Mouse (Mus musculus): Measurements from ENCODE around the gene Tmprss13. TPM values are rescaled to one million over a fixed set of nuclear protein-coding genes. Genes with fewer than 3 reads are reported as not detected.

Gene Tmprss13
- polyA plus RNA-seq, 1 experiment from 2014 or later = 0.19 TPM

DNA sequence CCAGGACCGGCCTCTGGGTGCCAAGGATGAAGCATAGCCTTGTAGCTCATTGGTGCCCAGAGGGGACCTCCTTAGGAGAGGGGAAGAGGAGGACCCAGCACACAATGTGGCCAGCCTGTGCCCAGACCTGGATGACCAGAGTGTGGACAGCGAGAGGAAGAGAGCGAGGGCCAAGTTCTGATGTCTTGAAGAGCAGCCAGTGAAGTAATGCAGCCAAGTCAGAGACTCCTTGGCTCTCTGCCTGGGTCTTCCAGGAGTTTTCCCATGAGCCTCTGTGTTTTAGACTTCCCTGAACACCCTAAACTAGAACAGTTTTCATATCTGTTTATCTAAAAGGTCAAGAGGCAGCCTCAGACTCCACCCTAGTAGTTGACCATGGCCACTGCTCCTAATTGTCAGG, 1.3 kb upstream of the Tmprss13 start:
- no peak for ATAC-seq (ENCODE audit: low FRiP score)
- Histone ChIP-seq H3K4me2 (replicated peaks; ENCODE audit: low read depth, low read length) (no peak overlapping the region), H3K4me3 (ENCODE audit: low read depth, low read length) (no peak overlapping the region), H3K4me1 (replicated peaks; ENCODE audit: control insufficient read depth, insufficient read depth, low read length) (no peaks in the 10 kb centered on the region), H3K9me3 (ENCODE audit: control insufficient read depth, low read length) (no peaks in the 10 kb centered on the region), H3K9ac (ENCODE audit: low read depth, low read length) (no peak overlapping the region), H3K36me3 (ENCODE audit: control insufficient read depth, insufficient read depth, low read length) (no peaks in the 10 kb centered on the region), H3K27me3 (ENCODE audit: control insufficient read depth, insufficient read depth, low read length) (no peaks in the 10 kb centered on the region), H3K27ac (ENCODE audit: low read depth, low read length) (no peak overlapping the region)
- WGBS = 92% methylated on average over 3 of the region's 3 CpGs
- DNase-seq (ENCODE audit: low spot score) = no peak

DNA sequence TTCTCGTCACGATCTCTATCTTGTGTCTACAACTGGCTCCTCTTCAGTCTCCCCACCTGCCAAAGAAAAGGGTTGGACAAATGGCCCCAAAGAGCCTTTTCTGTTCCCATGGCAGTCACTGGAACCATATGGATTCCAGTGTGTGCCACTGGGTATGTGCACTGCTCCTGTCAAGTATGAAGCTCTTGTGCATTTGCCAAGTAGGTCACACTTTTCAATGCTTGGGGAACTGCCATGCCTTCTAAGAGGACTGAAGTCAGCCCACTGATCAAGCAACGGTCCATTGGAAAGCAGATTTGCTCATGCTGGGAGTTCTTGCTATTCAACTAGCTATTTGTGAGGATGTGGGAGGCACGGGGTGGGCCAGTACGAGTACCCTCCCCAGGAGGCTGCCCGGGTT, 2.6 kb downstream of the Tmprss13 start:
- H3K4me3 ChIP-seq (ENCODE audit: low read depth, low read length) = no peak overlapping the region
- H3K4me1 ChIP-seq (replicated peaks; ENCODE audit: control insufficient read depth, insufficient read depth, low read length) = no peaks in the 10 kb centered on the region
- no peaks in the 10 kb centered on the region for H3K9me3 ChIP-seq (ENCODE audit: control insufficient read depth, low read length)
- no peak for ATAC-seq (ENCODE audit: low FRiP score)
- no peak overlapping the region for H3K27ac ChIP-seq (ENCODE audit: low read depth, low read length)
- no peak for DNase-seq (ENCODE audit: low spot score)
- no peaks in the 10 kb centered on the region for H3K27me3 ChIP-seq (ENCODE audit: control insufficient read depth, insufficient read depth, low read length)
- no peaks in the 10 kb centered on the region for H3K36me3 ChIP-seq (ENCODE audit: control insufficient read depth, insufficient read depth, low read length)
- H3K4me2 ChIP-seq (replicated peaks; ENCODE audit: low read depth, low read length) = no peak overlapping the region
- 86% methylated on average over 6 of the region's 6 CpGs for WGBS
- no peak overlapping the region for H3K9ac ChIP-seq (ENCODE audit: low read depth, low read length)

DNA sequence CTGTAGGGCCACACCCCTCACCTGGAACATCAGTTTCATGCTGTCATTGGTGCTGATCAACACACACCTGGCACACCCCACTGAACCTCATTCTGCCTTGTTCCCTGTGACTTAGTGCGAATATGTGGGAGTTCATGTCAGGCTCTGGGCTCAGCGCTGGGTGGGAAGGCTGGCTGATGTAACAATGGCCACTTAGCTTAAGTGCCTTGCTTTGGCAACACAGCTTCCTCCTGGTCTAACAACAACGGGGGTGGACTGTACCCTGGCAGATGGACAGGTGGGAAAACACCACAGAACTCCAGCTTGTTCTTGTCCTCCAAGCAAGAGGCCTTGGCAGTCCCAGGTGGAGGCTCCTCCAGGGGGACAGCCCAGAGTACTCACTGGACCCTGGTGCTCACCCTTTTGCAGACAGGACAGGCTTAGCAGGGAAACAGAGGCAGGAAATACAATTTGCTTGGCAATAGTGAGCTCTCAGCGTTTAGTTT, 3.1 kb downstream of the Tmprss13 start:
- no peak for ATAC-seq (ENCODE audit: low FRiP score)
- Histone ChIP-seq H3K27ac (ENCODE audit: low read depth, low read length) (no peak overlapping the region), H3K36me3 (ENCODE audit: control insufficient read depth, insufficient read depth, low read length) (no peaks in the 10 kb centered on the region), H3K9me3 (ENCODE audit: control insufficient read depth, low read length) (no peaks in the 10 kb centered on the region), H3K9ac (ENCODE audit: low read depth, low read length) (no peak overlapping the region), H3K4me2 (replicated peaks; ENCODE audit: low read depth, low read length) (no peak overlapping the region), H3K4me3 (ENCODE audit: low read depth, low read length) (no peak overlapping the region), H3K27me3 (ENCODE audit: control insufficient read depth, insufficient read depth, low read length) (no peaks in the 10 kb centered on the region), H3K4me1 (replicated peaks; ENCODE audit: control insufficient read depth, insufficient read depth, low read length) (no peaks in the 10 kb centered on the region)
- no peak for DNase-seq (ENCODE audit: low spot score)
- whole genome bisulfite sequencing = 92% methylated on average over 4 of the region's 4 CpGs

DNA sequence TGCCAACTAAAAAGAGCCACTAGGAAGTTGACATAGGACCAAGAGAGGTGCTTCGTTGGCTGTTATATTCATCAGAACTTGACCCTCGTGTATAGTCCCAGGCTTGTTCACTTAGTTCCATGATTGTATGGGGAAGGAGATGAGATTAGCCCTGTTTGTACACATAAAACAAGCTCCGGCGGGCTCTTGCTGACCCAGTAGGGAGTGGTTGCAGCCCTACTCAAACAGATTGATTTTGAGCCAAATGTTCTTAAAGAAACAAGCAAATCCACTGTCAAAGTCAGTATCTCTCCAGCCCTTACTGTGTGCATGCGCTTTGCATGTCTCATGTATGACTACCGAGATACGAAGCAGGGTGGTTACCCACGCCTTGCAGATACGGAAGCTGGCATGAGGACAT, 7.5 kb downstream of the Tmprss13 start:
- ATAC-seq (ENCODE audit: low FRiP score) = no peak
- no peaks in the 10 kb centered on the region for H3K27me3 ChIP-seq (ENCODE audit: control insufficient read depth, insufficient read depth, low read length)

DNA sequence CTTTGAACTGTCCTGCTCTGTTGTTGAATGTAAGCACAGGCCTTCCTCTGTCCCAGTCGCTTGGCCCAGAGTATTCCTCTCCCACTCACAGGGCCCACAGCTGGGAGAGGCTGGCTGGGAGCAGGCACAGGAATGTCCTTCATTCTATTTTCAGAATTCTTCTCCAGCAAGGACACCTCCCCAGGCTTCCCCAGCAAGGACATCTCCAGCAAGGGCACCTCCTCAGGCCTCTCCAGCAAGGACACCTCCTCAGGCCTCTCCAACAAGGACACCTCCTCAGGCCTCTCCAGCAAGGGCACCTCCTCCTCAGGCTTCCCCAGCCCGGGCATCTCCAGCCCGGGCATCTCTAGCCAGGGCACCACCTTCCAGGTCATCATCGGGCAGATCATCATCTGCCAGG, 9.4 kb downstream of the Tmprss13 start:
- H3K4me2 ChIP-seq (replicated peaks; ENCODE audit: low read depth, low read length) = no peak overlapping the region
- H3K9me3 ChIP-seq (ENCODE audit: control insufficient read depth, low read length) = no peaks in the 10 kb centered on the region
- H3K4me1 ChIP-seq (replicated peaks; ENCODE audit: control insufficient read depth, insufficient read depth, low read length) = no peaks in the 10 kb centered on the region
- H3K4me3 ChIP-seq (ENCODE audit: low read depth, low read length) = no peak overlapping the region
- no peaks in the 10 kb centered on the region for H3K27me3 ChIP-seq (ENCODE audit: control insufficient read depth, insufficient read depth, low read length)
- WGBS = 88% methylated on average over 4 of the region's 4 CpGs
- ATAC-seq (ENCODE audit: low FRiP score) (no peak), DNase-seq (ENCODE audit: low spot score) (no peak)
- no peak overlapping the region for H3K27ac ChIP-seq (ENCODE audit: low read depth, low read length)
- H3K9ac ChIP-seq (ENCODE audit: low read depth, low read length) = no peak overlapping the region
- H3K36me3 ChIP-seq (ENCODE audit: control insufficient read depth, insufficient read depth, low read length) = no peaks in the 10 kb centered on the region

More for the DNA sequence above, 7.5 kb downstream of the Tmprss13 start:
- H3K4me3 ChIP-seq (ENCODE audit: low read depth, low read length) = no peak overlapping the region
- H3K4me2 ChIP-seq (replicated peaks; ENCODE audit: low read depth, low read length) = no peak overlapping the region
- no peaks in the 10 kb centered on the region for H3K9me3 ChIP-seq (ENCODE audit: control insufficient read depth, low read length)
- WGBS = 90% methylated on average over 9 of the region's 9 CpGs
- H3K27ac ChIP-seq (ENCODE audit: low read depth, low read length) = no peak overlapping the region
- H3K4me1 ChIP-seq (replicated peaks; ENCODE audit: control insufficient read depth, insufficient read depth, low read length) = no peaks in the 10 kb centered on the region
- DNase-seq (ENCODE audit: low spot score) = no peak
- H3K9ac ChIP-seq (ENCODE audit: low read depth, low read length) = no peak overlapping the region
- no peaks in the 10 kb centered on the region for H3K36me3 ChIP-seq (ENCODE audit: control insufficient read depth, insufficient read depth, low read length)

DNA sequence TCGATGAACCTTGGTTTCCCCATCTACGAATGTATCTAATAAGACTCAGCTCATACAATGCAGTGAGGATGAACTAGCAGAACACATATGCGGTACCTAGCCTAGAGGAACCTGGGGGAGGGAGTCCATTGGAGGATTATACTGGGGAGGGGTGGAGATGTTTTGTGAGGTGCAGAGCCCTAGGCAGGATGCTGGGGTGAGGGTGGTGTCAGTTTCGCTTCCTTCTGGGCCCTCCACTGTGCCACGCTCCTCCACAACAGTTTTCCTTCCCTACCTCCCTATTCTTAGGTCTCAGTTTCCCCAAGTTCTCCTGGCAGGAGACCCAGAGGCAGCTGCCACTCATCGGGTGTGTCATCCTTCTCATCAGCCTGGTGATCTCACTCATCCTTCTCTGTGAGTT, 10.7 kb downstream of the Tmprss13 start:
- Histone ChIP-seq H3K27me3 (ENCODE audit: control insufficient read depth, insufficient read depth, low read length) (no peaks in the 10 kb centered on the region), H3K4me3 (ENCODE audit: low read depth, low read length) (no peak overlapping the region), H3K9ac (ENCODE audit: low read depth, low read length) (no peak overlapping the region), H3K9me3 (ENCODE audit: control insufficient read depth, low read length) (no peaks in the 10 kb centered on the region), H3K4me2 (replicated peaks; ENCODE audit: low read depth, low read length) (no peak overlapping the region), H3K4me1 (replicated peaks; ENCODE audit: control insufficient read depth, insufficient read depth, low read length) (no peaks in the 10 kb centered on the region), H3K36me3 (ENCODE audit: control insufficient read depth, insufficient read depth, low read length) (no peaks in the 10 kb centered on the region), H3K27ac (ENCODE audit: low read depth, low read length) (no peak overlapping the region)
- 94% methylated on average over 6 of the region's 6 CpGs for WGBS
- ATAC-seq (ENCODE audit: low FRiP score) = no peak
- DNase-seq (ENCODE audit: low spot score) = no peak

DNA sequence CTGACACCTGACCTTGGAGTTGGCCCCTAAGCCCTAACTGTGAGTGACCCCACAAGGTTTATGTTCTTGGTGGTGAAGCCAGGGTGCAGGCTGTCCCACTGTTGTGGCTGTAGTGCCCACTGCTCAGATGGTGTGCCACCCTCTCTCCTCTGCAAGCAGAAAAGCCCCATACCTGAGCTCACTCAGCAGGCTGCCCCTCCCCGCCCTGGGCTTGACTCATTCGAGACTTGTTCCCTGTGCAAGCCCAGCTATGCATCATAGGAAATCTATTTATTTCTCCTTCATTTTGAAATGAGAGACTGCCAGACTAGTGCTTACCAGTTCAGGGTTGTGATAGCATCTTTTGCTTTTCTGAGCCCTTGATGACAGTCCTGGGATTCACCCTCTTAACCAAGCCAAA, 18.5 kb downstream of the Tmprss13 start:
- H3K9me3 ChIP-seq (ENCODE audit: control insufficient read depth, low read length) = no peaks in the 10 kb centered on the region
- WGBS = 83% methylated on average over 2 of the region's 2 CpGs
- H3K27me3 ChIP-seq (ENCODE audit: control insufficient read depth, insufficient read depth, low read length) = no peaks in the 10 kb centered on the region
- H3K4me1 ChIP-seq (replicated peaks; ENCODE audit: control insufficient read depth, insufficient read depth, low read length) = no peaks in the 10 kb centered on the region
- DNase-seq (ENCODE audit: low spot score) (no peak), ATAC-seq (ENCODE audit: low FRiP score) (no peak)
- no peak overlapping the region for H3K4me3 ChIP-seq (ENCODE audit: low read depth, low read length)
- no peak overlapping the region for H3K27ac ChIP-seq (ENCODE audit: low read depth, low read length)
- H3K9ac ChIP-seq (ENCODE audit: low read depth, low read length) = no peak overlapping the region
- no peaks in the 10 kb centered on the region for H3K36me3 ChIP-seq (ENCODE audit: control insufficient read depth, insufficient read depth, low read length)
- H3K4me2 ChIP-seq (replicated peaks; ENCODE audit: low read depth, low read length) = no peak overlapping the region

DNA sequence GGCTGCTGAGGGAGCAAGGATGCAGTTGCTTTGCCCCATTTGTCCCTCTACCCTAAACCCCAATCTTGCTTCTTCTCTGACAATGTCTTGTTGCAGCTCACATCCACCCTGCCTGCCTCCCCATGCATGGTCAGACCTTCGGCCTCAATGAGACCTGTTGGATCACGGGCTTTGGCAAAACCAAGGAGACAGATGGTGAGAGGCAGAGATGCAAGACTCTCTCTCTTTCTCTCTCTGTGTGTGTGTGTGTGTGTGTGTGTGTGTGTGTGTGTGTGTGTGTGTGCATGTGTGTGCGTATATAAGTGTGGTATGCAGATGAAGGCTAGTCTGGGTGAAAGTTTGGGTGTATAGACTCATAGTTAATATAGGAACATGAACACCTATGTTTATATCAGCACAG, 24.2 kb downstream of the Tmprss13 start:
- WGBS = 92% methylated on average over 3 of the region's 3 CpGs
- Histone ChIP-seq H3K9me3 (ENCODE audit: control insufficient read depth, low read length) (no peaks in the 10 kb centered on the region), H3K27me3 (ENCODE audit: control insufficient read depth, insufficient read depth, low read length) (no peaks in the 10 kb centered on the region), H3K4me1 (replicated peaks; ENCODE audit: control insufficient read depth, insufficient read depth, low read length) (no peaks in the 10 kb centered on the region), H3K36me3 (ENCODE audit: control insufficient read depth, insufficient read depth, low read length) (no peaks in the 10 kb centered on the region), H3K4me2 (replicated peaks; ENCODE audit: low read depth, low read length) (no peak overlapping the region), H3K4me3 (ENCODE audit: low read depth, low read length) (no peak overlapping the region), H3K9ac (ENCODE audit: low read depth, low read length) (no peak overlapping the region), H3K27ac (ENCODE audit: low read depth, low read length) (no peak overlapping the region)
- DNase-seq (ENCODE audit: low spot score) (no peak), ATAC-seq (ENCODE audit: low FRiP score) (no peak)

DNA sequence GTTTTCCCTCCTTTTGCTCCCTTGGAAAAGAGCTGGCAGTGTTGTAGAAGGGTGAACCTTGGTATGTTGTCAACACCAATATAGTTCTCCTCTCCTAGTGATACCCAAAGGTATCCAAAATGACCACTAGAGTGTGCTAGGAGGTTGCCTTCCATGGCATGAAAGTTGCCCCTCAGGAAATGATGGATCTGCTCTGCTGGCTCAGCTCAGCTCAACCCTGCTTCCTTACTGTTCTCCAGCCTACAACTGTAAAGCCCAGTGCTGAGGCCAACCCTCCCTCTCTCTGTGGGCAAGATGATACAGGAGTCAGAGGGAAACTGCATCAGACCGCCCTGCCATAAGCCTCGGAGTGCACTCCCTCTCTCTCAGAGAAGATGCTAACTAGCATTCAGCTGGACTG, 26.6 kb downstream of the Tmprss13 start:
- H3K27ac ChIP-seq (ENCODE audit: low read depth, low read length) = no peak overlapping the region
- no peak overlapping the region for H3K4me3 ChIP-seq (ENCODE audit: low read depth, low read length)
- no peaks in the 10 kb centered on the region for H3K4me1 ChIP-seq (replicated peaks; ENCODE audit: control insufficient read depth, insufficient read depth, low read length)
- no peak overlapping the region for H3K4me2 ChIP-seq (replicated peaks; ENCODE audit: low read depth, low read length)
- H3K27me3 ChIP-seq (ENCODE audit: control insufficient read depth, insufficient read depth, low read length) = no peaks in the 10 kb centered on the region
- ATAC-seq (ENCODE audit: low FRiP score) (no peak), DNase-seq (ENCODE audit: low spot score) (peak; percentile 35)
- no peaks in the 10 kb centered on the region for H3K9me3 ChIP-seq (ENCODE audit: control insufficient read depth, low read length)
- no peak overlapping the region for H3K9ac ChIP-seq (ENCODE audit: low read depth, low read length)
- no peaks in the 10 kb centered on the region for H3K36me3 ChIP-seq (ENCODE audit: control insufficient read depth, insufficient read depth, low read length)
- WGBS = 65% methylated on average over 2 of the region's 2 CpGs

All from hindbrain, embryonic 11.5 days (tissue).